Mouse (Mus musculus) bone marrow macrophage, adult 2 months (primary cell): ENCODE data around the gene Cnot1.

Experiments
- CTCF ChIP-seq: IDR thresholded peaks from 2 replicates; pipeline ENCODE4 v1.5.1; 2012; ENCODE audit warnings: low read depth, mild to moderate bottlenecking, low read length, moderate library complexity
- POLR2A ChIP-seq: IDR thresholded peaks from 2 replicates; pipeline ENCODE4 v1.6.1; 2012; ENCODE audit warnings: mild to moderate bottlenecking, low read depth, low read length, borderline replicate concordance

DNA sequence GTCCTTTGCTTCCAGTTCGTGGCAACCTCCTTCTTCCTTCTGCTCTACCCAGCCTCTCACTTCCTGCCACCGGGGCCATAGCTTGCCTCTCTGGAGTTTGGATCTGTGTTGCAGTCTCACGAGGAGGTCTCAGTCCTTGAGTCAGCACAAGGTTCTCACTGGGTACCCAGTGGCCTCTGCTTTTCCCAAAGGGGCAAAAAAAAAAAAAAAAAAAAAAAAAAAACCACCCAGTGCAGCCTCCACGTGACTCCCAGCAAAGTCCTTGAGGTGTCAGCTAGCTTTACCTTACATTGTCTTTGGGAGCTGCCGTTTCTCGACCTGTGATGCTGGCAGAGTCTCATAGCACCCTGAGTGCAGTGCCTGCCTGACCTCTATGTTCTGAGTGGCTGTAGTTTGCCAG, 109.1 kb downstream of the Cnot1 start:
- no peak for TF ChIP-seq POLR2A
- TF ChIP-seq CTCF = no peak
